Mouse (Mus musculus) small intestine, adult 2 months (tissue): ENCODE results near the gene Deaf1.

ENCODE experiments used
- CTCF ChIP-seq: fragments of 200-500 bp; IDR thresholded peaks from 2 replicates; pipeline ENCODE4 v1.5.1; 2012; ENCODE audit warnings: low read depth, mild to moderate bottlenecking, control low read depth, inconsistent platforms, low read length, moderate library complexity, mixed read lengths; ENCODE audit not compliant: insufficient replicate concordance, insufficient read length; ENCODE audit errors: extremely low read depth
- POLR2A ChIP-seq: fragments of 200-500 bp; IDR thresholded peaks from 2 replicates; pipeline ENCODE4 v1.6.1; 2012; ENCODE audit warnings: low read depth, mild to moderate bottlenecking, control low read depth, inconsistent platforms, low read length, moderate library complexity

DNA sequence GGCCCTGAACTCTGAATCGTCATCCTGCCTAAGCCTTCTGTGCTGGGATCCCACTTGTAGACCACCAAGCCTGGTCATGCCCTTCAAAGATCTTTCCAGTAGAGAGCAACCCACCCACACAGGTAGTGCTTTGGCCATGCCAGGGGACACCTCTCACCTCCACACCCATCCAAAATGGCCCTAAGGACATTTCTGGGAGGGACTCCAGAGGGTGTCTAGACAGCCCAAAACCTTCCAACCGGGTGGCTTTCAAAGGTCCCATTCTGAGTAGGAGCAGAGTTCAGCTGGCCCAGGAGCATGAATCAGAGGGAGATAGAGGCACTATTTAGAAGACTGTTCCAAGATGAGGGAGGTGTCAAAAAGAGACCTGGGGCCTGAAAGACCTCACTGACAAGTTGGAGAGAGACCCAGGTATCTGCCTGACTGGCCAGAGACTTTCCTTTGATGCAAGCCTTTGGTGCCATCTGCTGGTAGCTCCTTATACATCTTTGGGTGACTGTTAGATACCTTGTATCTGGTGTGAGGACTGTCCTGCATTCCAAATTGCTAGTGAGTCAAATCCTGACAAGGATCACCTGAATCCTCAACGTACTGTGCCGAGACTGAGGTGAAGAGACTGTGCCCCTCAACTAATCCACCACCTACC, 35.7 kb upstream of the Deaf1 start:
- TF ChIP-seq POLR2A (no peak), CTCF (peak; percentile 44; the same call in 1 of the 2 replicates)
